Mouse (Mus musculus) heart, embryonic 13.5 days (tissue): ENCODE results near the gene Myo3a. TPM values are rescaled to one million over a fixed set of nuclear protein-coding genes. Genes with fewer than 3 reads are reported as not detected.
A peak's percentile ranks its signal among the peaks of the same experiment; 100 is the strongest.
"Not testable (repeated sequence)": the region's sequence is repeated elsewhere in the genome, so short reads cannot be mapped to it uniquely, and the experiment has no call there.

Experiments used
- ATAC-seq: fragments of 200-750 bp; cut with Nextera tagmentation; 2 replicates; pipeline ENCODE4 v1.8.0; 2017; ENCODE audit warnings: moderate TSS enrichment; ENCODE audit not compliant: insufficient number of reproducible peaks, low FRiP score, low TSS enrichment; ENCODE audit errors: extremely low read depth
- H3K27ac ChIP-seq: fragments of 300-500 bp; sonication (generic); replicated peaks from 2 replicates; pipeline ENCODE4 v1.5.1; 2015; ENCODE audit warnings: moderate library complexity, mild to moderate bottlenecking, inconsistent platforms
- H3K27me3 ChIP-seq: fragments of 300-500 bp; sonication (generic); replicated peaks from 2 replicates; pipeline ENCODE4 v1.6.1; 2015; ENCODE audit warnings: mild to moderate bottlenecking, inconsistent platforms
- H3K36me3 ChIP-seq: fragments of 300-500 bp; sonication (generic); 2 replicates; pipeline ENCODE4 v1.6.1; 2015; ENCODE audit warnings: mild to moderate bottlenecking, inconsistent platforms
- H3K4me1 ChIP-seq: fragments of 300-500 bp; sonication (generic); 2 replicates; pipeline ENCODE4 v1.6.1; 2015; ENCODE audit warnings: inconsistent platforms
- H3K4me2 ChIP-seq: fragments of 300-500 bp; sonication (generic); 2 replicates; pipeline ENCODE4 v1.6.1; 2015; ENCODE audit warnings: inconsistent platforms, mild to moderate bottlenecking, moderate library complexity
- H3K4me3 ChIP-seq: fragments of 300-500 bp; sonication (generic); 2 replicates; pipeline ENCODE4 v1.5.1; 2015; ENCODE audit warnings: moderate library complexity, mild to moderate bottlenecking, inconsistent platforms
- H3K9ac ChIP-seq: fragments of 300-500 bp; sonication (generic); 2 replicates; pipeline ENCODE4 v1.6.1; 2015; ENCODE audit warnings: inconsistent platforms, mild to moderate bottlenecking, moderate library complexity
- H3K9me3 ChIP-seq: fragments of 300-500 bp; sonication (generic); 2 replicates; pipeline ENCODE4 v1.6.1; 2016; ENCODE audit warnings: inconsistent platforms
- WGBS: fragments of 180-500 bp; shearing (Covaris S2); methylation state at CpG from one replicate; pipeline ENCODE4 v1.1.7; 2015; ENCODE audit warnings: mixed read lengths; 5-methylcytosine and 5-hydroxymethylcytosine counted together
- polyA plus RNA-seq: library from polyadenylated mRNA; unstranded; fragments of >200 nt; fragmentation: Nextera tagmentation; extraction: Ambion mirVana; gene quantifications from 2 replicates; pipeline ENCODE4 v1.2.1, GENCODE M21; 2015

The Myo3a gene
- not detected in 2 replicates for polyA plus RNA-seq

GRCm38 (mm10) chr2:22227308-22227707, at the start of gene Myo3a:
TSS of gene Myo3a (plus strand) at chr2:22227503.
- Histone ChIP-seq H3K9me3 (no peaks in the 10 kb centered on the region), H3K27me3 (no peaks in the 10 kb centered on the region; the same call in 1 of the 2 replicates), H3K4me1 (0 out of 2 replicates have a peak, but pooled peaks cover 5% of the 10 kb centered on the region), H3K4me2 (peak within 1 kb of the TSS; percentile 76), H3K27ac (no peak within 1 kb of the TSS), H3K36me3 (no peaks in the 10 kb centered on the region), H3K4me3 (peak within 1 kb of the TSS; percentile 47), H3K9ac (0 out of 2 replicates have a peak within 1 kb of the TSS, but pooled peaks have one; percentile 47)
- ATAC-seq = no peak
- WGBS = 2% methylated on average over 21 of the region's 21 CpGs

GRCm38 (mm10) chr2:22250462-22250861, 23.2 kb downstream of the Myo3a start:
- no peaks in the 10 kb centered on the region for H3K4me1 ChIP-seq
- H3K27me3 ChIP-seq = no peaks in the 10 kb centered on the region
- no peaks in the 10 kb centered on the region for H3K9me3 ChIP-seq
- H3K36me3 ChIP-seq = no peaks in the 10 kb centered on the region
- H3K9ac ChIP-seq = no peak overlapping the region
- no peak for ATAC-seq
- 64% methylated on average over 3 of the region's 3 CpGs for WGBS
- no peak overlapping the region for H3K4me2 ChIP-seq
- H3K4me3 ChIP-seq = no peak overlapping the region
- H3K27ac ChIP-seq = no peak overlapping the region

GRCm38 (mm10) chr2:22251045-22251444, 23.7 kb downstream of the Myo3a start:
- H3K27ac ChIP-seq = no peak overlapping the region
- H3K27me3 ChIP-seq = no peaks in the 10 kb centered on the region
- H3K4me1 ChIP-seq = no peaks in the 10 kb centered on the region
- H3K9ac ChIP-seq = no peak overlapping the region
- no peak overlapping the region for H3K4me2 ChIP-seq
- H3K9me3 ChIP-seq = no peaks in the 10 kb centered on the region
- no peak for ATAC-seq
- H3K4me3 ChIP-seq = no peak overlapping the region
- 70% methylated on average over 2 of the region's 2 CpGs for WGBS
- H3K36me3 ChIP-seq = no peaks in the 10 kb centered on the region

GRCm38 (mm10) chr2:22255600-22255999, 28.3 kb downstream of the Myo3a start:
- H3K4me2 ChIP-seq = no peak overlapping the region
- no peaks in the 10 kb centered on the region for H3K36me3 ChIP-seq
- H3K27me3 ChIP-seq = no peaks in the 10 kb centered on the region
- no peak overlapping the region for H3K4me3 ChIP-seq
- no peak overlapping the region for H3K9ac ChIP-seq
- H3K27ac ChIP-seq = no peak overlapping the region
- H3K4me1 ChIP-seq = no peaks in the 10 kb centered on the region
- ATAC-seq = no peak
- no peaks in the 10 kb centered on the region for H3K9me3 ChIP-seq

- WGBS = 73% methylated on average over 2 of the region's 2 CpGs
- no peaks in the 10 kb centered on the region for H3K4me1 ChIP-seq
- no peak for ATAC-seq
- no peak overlapping the region for H3K27ac ChIP-seq
- H3K9me3 ChIP-seq = no peaks in the 10 kb centered on the region
- H3K9ac ChIP-seq = no peak overlapping the region
- H3K27me3 ChIP-seq = no peaks in the 10 kb centered on the region
- H3K4me3 ChIP-seq = no peak overlapping the region
- H3K4me2 ChIP-seq = no peak overlapping the region
- no peaks in the 10 kb centered on the region for H3K36me3 ChIP-seq
Observed at GRCm38 (mm10) chr2:22271555-22271954, 44.3 kb downstream of the Myo3a start.

GRCm38 (mm10) chr2:22285366-22285765, 58.1 kb downstream of the Myo3a start:
- Histone ChIP-seq H3K4me3 (no peak overlapping the region), H3K27ac (no peak overlapping the region), H3K9me3 (no peaks in the 10 kb centered on the region), H3K27me3 (no peaks in the 10 kb centered on the region), H3K4me1 (no peaks in the 10 kb centered on the region), H3K36me3 (no peaks in the 10 kb centered on the region), H3K4me2 (no peak overlapping the region), H3K9ac (no peak overlapping the region)
- no peak for ATAC-seq
- WGBS = 49% methylated on average over 2 of the region's 2 CpGs

GRCm38 (mm10) chr2:22285777-22286176, 58.5 kb downstream of the Myo3a start:
- Histone ChIP-seq H3K4me2 (no peak overlapping the region), H3K36me3 (no peaks in the 10 kb centered on the region), H3K27me3 (no peaks in the 10 kb centered on the region), H3K4me3 (no peak overlapping the region), H3K9ac (no peak overlapping the region), H3K9me3 (no peaks in the 10 kb centered on the region), H3K4me1 (no peaks in the 10 kb centered on the region), H3K27ac (no peak overlapping the region)
- no peak for ATAC-seq
- 8% methylated on average over 1 of the region's 1 CpGs for WGBS

GRCm38 (mm10) chr2:22293579-22294446, 66.5 kb downstream of the Myo3a start:
- H3K4me1 ChIP-seq = no peaks in the 10 kb centered on the region
- H3K9me3 ChIP-seq = no peaks in the 10 kb centered on the region
- H3K4me2 ChIP-seq = no peak overlapping the region
- H3K27me3 ChIP-seq = no peaks in the 10 kb centered on the region
- WGBS = 64% methylated on average over 11 of the region's 11 CpGs
- no peak overlapping the region for H3K27ac ChIP-seq
- H3K4me3 ChIP-seq = no peak overlapping the region
- ATAC-seq = no peak
- H3K36me3 ChIP-seq = no peaks in the 10 kb centered on the region
- no peak overlapping the region for H3K9ac ChIP-seq

- H3K9me3 ChIP-seq = no peaks in the 10 kb centered on the region
- no peaks in the 10 kb centered on the region for H3K4me1 ChIP-seq
- no peak overlapping the region for H3K27ac ChIP-seq
- WGBS = 49% methylated on average over 2 of the region's 2 CpGs
- ATAC-seq = no peak
- no peaks in the 10 kb centered on the region for H3K27me3 ChIP-seq
- H3K36me3 ChIP-seq = no peaks in the 10 kb centered on the region
- no peak overlapping the region for H3K4me2 ChIP-seq
- H3K4me3 ChIP-seq = no peak overlapping the region
- no peak overlapping the region for H3K9ac ChIP-seq
Observed at GRCm38 (mm10) chr2:22294447-22294738, 67.1 kb downstream of the Myo3a start.

- H3K4me1 ChIP-seq = no peaks in the 10 kb centered on the region
- ATAC-seq = no peak
- H3K27me3 ChIP-seq = no peaks in the 10 kb centered on the region
- H3K9me3 ChIP-seq = no peaks in the 10 kb centered on the region
- H3K36me3 ChIP-seq = no peaks in the 10 kb centered on the region
- no peak overlapping the region for H3K4me3 ChIP-seq
- 56% methylated on average over 1 of the region's 1 CpGs for WGBS
- no peak overlapping the region for H3K4me2 ChIP-seq
- no peak overlapping the region for H3K27ac ChIP-seq
- no peak overlapping the region for H3K9ac ChIP-seq
Observed at GRCm38 (mm10) chr2:22297913-22298312, 70.6 kb downstream of the Myo3a start.

GRCm38 (mm10) chr2:22338269-22338857, 111.1 kb downstream of the Myo3a start:
- peak overlapping the region; percentile 53 for H3K4me3 ChIP-seq
- H3K4me1 ChIP-seq = no peaks in the 10 kb centered on the region
- peak overlapping the region; percentile 75 for H3K4me2 ChIP-seq
- H3K27ac ChIP-seq = no peak overlapping the region
- ATAC-seq = no peak
- H3K36me3 ChIP-seq = no peaks in the 10 kb centered on the region
- no peaks in the 10 kb centered on the region for H3K27me3 ChIP-seq
- H3K9ac ChIP-seq = peak overlapping the region; percentile 58
- WGBS = 11% methylated on average over 21 of the region's 32 CpGs
- no peaks in the 10 kb centered on the region for H3K9me3 ChIP-seq

- H3K4me3 ChIP-seq, ATAC-seq, H3K4me1 ChIP-seq, H3K27me3 ChIP-seq, H3K4me2 ChIP-seq, H3K36me3 ChIP-seq, H3K9me3 ChIP-seq, H3K27ac ChIP-seq, H3K9ac ChIP-seq: not testable (repeated sequence)
- WGBS = 96% methylated on average over 11 of the region's 11 CpGs
Observed at GRCm38 (mm10) chr2:22410511-22410910, 183.2 kb downstream of the Myo3a start.
